Mouse (Mus musculus) midbrain, embryonic 11.5 days (tissue): ENCODE measurements around the gene Adcy5. TPM values are rescaled to one million over a fixed set of nuclear protein-coding genes. Genes with fewer than 3 reads are reported as not detected.

Experiments used
- ATAC-seq: fragments of 200-750 bp; cut with Nextera tagmentation; 2 replicates; pipeline ENCODE4 v1.8.0; 2017; ENCODE audit warnings: moderate TSS enrichment, moderate library complexity; ENCODE audit not compliant: low FRiP score
- DNase-seq: peaks from one replicate; pipeline ENCODE4 v3.0.0; 2015; ENCODE audit warnings: low spot score; ENCODE audit errors: missing footprints
- H3K27ac ChIP-seq: fragments of 300-500 bp; sonication (generic); 2 replicates; pipeline ENCODE4 v1.5.1; 2014; ENCODE audit warnings: low read depth, low read length
- H3K27me3 ChIP-seq: fragments of 300-500 bp; sonication (generic); 2 replicates; pipeline ENCODE4 v1.6.1; 2014; ENCODE audit warnings: mild to moderate bottlenecking, low read length, moderate library complexity, mixed read lengths; ENCODE audit not compliant: control insufficient read depth, insufficient read depth
- H3K36me3 ChIP-seq: fragments of 300-500 bp; sonication (generic); 2 replicates; pipeline ENCODE4 v1.6.1; 2014; ENCODE audit warnings: mild to moderate bottlenecking, low read length, moderate library complexity, mixed read lengths; ENCODE audit not compliant: control insufficient read depth, insufficient read depth
- H3K4me1 ChIP-seq: fragments of 300-500 bp; sonication (generic); 2 replicates; pipeline ENCODE4 v1.6.1; 2014; ENCODE audit warnings: low read length; ENCODE audit not compliant: control insufficient read depth, insufficient read depth
- H3K4me2 ChIP-seq: fragments of 300-500 bp; sonication (generic); 2 replicates; pipeline ENCODE4 v1.6.1; 2014; ENCODE audit warnings: mild to moderate bottlenecking, moderate library complexity
- H3K4me3 ChIP-seq: fragments of 300-500 bp; sonication (generic); 2 replicates; pipeline ENCODE4 v1.5.1; 2014; ENCODE audit warnings: low read depth, low read length
- H3K9ac ChIP-seq: fragments of 300-500 bp; sonication (generic); 2 replicates; pipeline ENCODE4 v1.6.1; 2014; ENCODE audit warnings: low read length
- H3K9me3 ChIP-seq: fragments of 300-500 bp; sonication (generic); 2 replicates; pipeline ENCODE4 v1.6.1; 2016; ENCODE audit warnings: low read length; ENCODE audit not compliant: control insufficient read depth
- WGBS: fragments of 180-500 bp; shearing (Covaris S2); extraction: QIAGEN DNeasy Blood & Tissue Kit; methylation state at CpG from one replicate; pipeline ENCODE4 v1.1.7; 2014; 5-methylcytosine and 5-hydroxymethylcytosine counted together
- polyA plus RNA-seq: library from polyadenylated mRNA; unstranded; fragments of >200 nt; fragmentation: Nextera tagmentation; extraction: Ambion mirVana; gene quantifications from 2 replicates; pipeline ENCODE4 v1.2.1, GENCODE M21; 2014

Adcy5 gene
- polyA plus RNA-seq, 1 experiment from 2014 or later = 1.7 TPM

GRCm38 (mm10) chr16:35249763-35250162, 95.1 kb downstream of the Adcy5 start:
- H3K36me3 ChIP-seq = no peaks in the 10 kb centered on the region
- no peaks in the 10 kb centered on the region for H3K9me3 ChIP-seq
- H3K27me3 ChIP-seq = no peaks in the 10 kb centered on the region
- H3K9ac ChIP-seq = no peak overlapping the region
- no peak overlapping the region for H3K27ac ChIP-seq
- H3K4me2 ChIP-seq = no peak overlapping the region
- 88% methylated on average over 6 of the region's 6 CpGs for WGBS
- no peak overlapping the region for H3K4me3 ChIP-seq
- ATAC-seq (no peak), DNase-seq (peak; percentile 39)
- no peaks in the 10 kb centered on the region for H3K4me1 ChIP-seq

- Histone ChIP-seq H3K9me3 (no peaks in the 10 kb centered on the region), H3K4me1 (no peaks in the 10 kb centered on the region), H3K9ac (no peak overlapping the region), H3K36me3 (no peaks in the 10 kb centered on the region), H3K4me3 (no peak overlapping the region), H3K27ac (no peak overlapping the region), H3K27me3 (no peaks in the 10 kb centered on the region), H3K4me2 (no peak overlapping the region)
- 92% methylated on average over 6 of the region's 6 CpGs for WGBS
- ATAC-seq (no peak), DNase-seq (peak; percentile 70)
Measured at GRCm38 (mm10) chr16:35251690-35252089, 97.0 kb downstream of the Adcy5 start.

GRCm38 (mm10) chr16:35252967-35253366, 98.3 kb downstream of the Adcy5 start:
- H3K27ac ChIP-seq = no peak overlapping the region
- H3K4me1 ChIP-seq = no peaks in the 10 kb centered on the region
- H3K27me3 ChIP-seq = no peaks in the 10 kb centered on the region
- H3K36me3 ChIP-seq = no peaks in the 10 kb centered on the region
- no peak overlapping the region for H3K4me3 ChIP-seq
- H3K9ac ChIP-seq = no peak overlapping the region
- DNase-seq (no peak), ATAC-seq (no peak)
- H3K4me2 ChIP-seq = no peak overlapping the region
- 50% methylated on average over 6 of the region's 6 CpGs for WGBS
- H3K9me3 ChIP-seq = no peaks in the 10 kb centered on the region

- Histone ChIP-seq H3K9ac (no peak overlapping the region), H3K4me2 (no peak overlapping the region), H3K27me3 (no peaks in the 10 kb centered on the region), H3K9me3 (no peaks in the 10 kb centered on the region), H3K4me3 (no peak overlapping the region), H3K36me3 (no peaks in the 10 kb centered on the region), H3K27ac (no peak overlapping the region), H3K4me1 (no peaks in the 10 kb centered on the region)
- ATAC-seq (no peak), DNase-seq (no peak)
- 76% methylated on average over 11 of the region's 11 CpGs for WGBS
Measured at GRCm38 (mm10) chr16:35255981-35256380, 101.3 kb downstream of the Adcy5 start.

- Histone ChIP-seq H3K9ac (no peak overlapping the region), H3K4me2 (no peak overlapping the region), H3K4me1 (no peaks in the 10 kb centered on the region), H3K36me3 (no peaks in the 10 kb centered on the region), H3K9me3 (no peaks in the 10 kb centered on the region), H3K27ac (no peak overlapping the region), H3K4me3 (no peak overlapping the region), H3K27me3 (no peaks in the 10 kb centered on the region)
- ATAC-seq (peak; percentile 71), DNase-seq (peak; percentile 99)
- WGBS = 34% methylated on average over 10 of the region's 10 CpGs
Measured at GRCm38 (mm10) chr16:35270353-35270934, 115.8 kb downstream of the Adcy5 start.

GRCm38 (mm10) chr16:35270945-35271344, 116.3 kb downstream of the Adcy5 start:
- H3K4me1 ChIP-seq = no peaks in the 10 kb centered on the region
- no peak for DNase-seq
- H3K9ac ChIP-seq = no peak overlapping the region
- H3K36me3 ChIP-seq = no peaks in the 10 kb centered on the region
- H3K27me3 ChIP-seq = no peaks in the 10 kb centered on the region
- H3K9me3 ChIP-seq = no peaks in the 10 kb centered on the region
- ATAC-seq = no peak; the same call in 1 of the 2 replicates
- H3K4me3 ChIP-seq = no peak overlapping the region
- no peak overlapping the region for H3K4me2 ChIP-seq
- no peak overlapping the region for H3K27ac ChIP-seq
- 74% methylated on average over 6 of the region's 6 CpGs for WGBS

GRCm38 (mm10) chr16:35271572-35271971, 116.9 kb downstream of the Adcy5 start:
- Histone ChIP-seq H3K9ac (no peak overlapping the region), H3K27ac (no peak overlapping the region), H3K36me3 (no peaks in the 10 kb centered on the region), H3K4me3 (no peak overlapping the region), H3K27me3 (no peaks in the 10 kb centered on the region), H3K4me1 (no peaks in the 10 kb centered on the region), H3K4me2 (no peak overlapping the region), H3K9me3 (no peaks in the 10 kb centered on the region)
- 47% methylated on average over 4 of the region's 4 CpGs for WGBS
- no peak for DNase-seq
- ATAC-seq = 0 out of 2 replicates have a peak, but pooled peaks have one; percentile 16

- H3K4me2 ChIP-seq = no peak overlapping the region
- DNase-seq = no peak
- H3K27ac ChIP-seq = no peak overlapping the region
- H3K9ac ChIP-seq = no peak overlapping the region
- H3K4me3 ChIP-seq = no peak overlapping the region
- no peaks in the 10 kb centered on the region for H3K4me1 ChIP-seq
- ATAC-seq = no peak
- no peaks in the 10 kb centered on the region for H3K27me3 ChIP-seq
- no peaks in the 10 kb centered on the region for H3K9me3 ChIP-seq
- 37% methylated on average over 4 of the region's 4 CpGs for WGBS
- H3K36me3 ChIP-seq = no peaks in the 10 kb centered on the region
Measured at GRCm38 (mm10) chr16:35272417-35272816, 117.7 kb downstream of the Adcy5 start.

- Histone ChIP-seq H3K9ac (no peak overlapping the region), H3K4me2 (no peak overlapping the region), H3K36me3 (no peaks in the 10 kb centered on the region), H3K27me3 (no peaks in the 10 kb centered on the region), H3K9me3 (no peaks in the 10 kb centered on the region), H3K4me1 (no peaks in the 10 kb centered on the region), H3K4me3 (no peak overlapping the region), H3K27ac (no peak overlapping the region)
- no peak for DNase-seq
- 81% methylated on average over 6 of the region's 6 CpGs for WGBS
- no peak for ATAC-seq
Measured at GRCm38 (mm10) chr16:35278166-35278565, 123.5 kb downstream of the Adcy5 start.
